Mouse (Mus musculus) cerebellum, adult 2 months (tissue): Measurements from ENCODE around the gene Ccdc71l.

ENCODE experiments used
- CTCF ChIP-seq: fragments of 200-500 bp; IDR thresholded peaks from 2 replicates; pipeline ENCODE4 v1.5.1; 2011; ENCODE audit warnings: low read depth, mild to moderate bottlenecking, control low read depth, low read length, moderate library complexity, borderline replicate concordance; ENCODE audit not compliant: insufficient read depth
- POLR2A ChIP-seq: fragments of 200-500 bp; IDR thresholded peaks from 2 replicates; pipeline ENCODE4 v1.6.1; 2011; ENCODE audit warnings: low read length, control low read depth, borderline replicate concordance; ENCODE audit not compliant: insufficient read depth

- TF ChIP-seq CTCF (no peak), POLR2A (no peak)
Measured at GRCm38 (mm10) chr12:32381011-32381410, 2.5 kb downstream of the Ccdc71l start.
